Mouse (Mus musculus) heart, postnatal 0 days (tissue): ENCODE data around the gene Elmsan1.

Source experiments
- CTCF ChIP-seq: IDR thresholded peaks from 2 replicates; pipeline ENCODE4 v1.5.1; 2016; ENCODE audit warnings: antibody characterized with exemption, control low read depth, low read depth
- EP300 ChIP-seq: IDR thresholded peaks from 2 replicates; pipeline ENCODE4 v1.6.1; 2016; ENCODE audit warnings: antibody characterized with exemption, low read depth

- TF ChIP-seq CTCF: no peak
- no peak for TF ChIP-seq EP300
These were observed 117.2 kb downstream of the Elmsan1 start for GRCm38 (mm10) chr12:84101493-84101845.
